Mouse (Mus musculus): Measurements from ENCODE around the gene Tubb1.

Gene Tubb1

GRCm38 (mm10) chr2:174502321-174502720, 51.8 kb downstream of the Tubb1 start:
- DNase-seq (ENCODE audit: extremely low spot score), result no peak

- DNase-seq (ENCODE audit: extremely low spot score), result no peak
Observed at GRCm38 (mm10) chr2:174502831-174503460, 52.5 kb downstream of the Tubb1 start.

All from embryo, embryonic 9.5 days (tissue).